Mouse (Mus musculus): ENCODE measurements around the gene Ugt1a2.

- TF ChIP-seq POLR2A (IDR thresholded peaks at IDR 0.05; ENCODE audit: low read depth, low read length) (no peak), CTCF (IDR thresholded peaks at IDR 0.05; ENCODE audit: extremely low read depth, insufficient read length, insufficient replicate concordance, low read depth, low read length) (no peak)
Observed at GRCm38 (mm10) chr1:88246386-88246785, 46.0 kb downstream of the Ugt1a2 start.
